Mouse (Mus musculus) heart, adult 2 months (tissue): Measurements from ENCODE around the gene Hhipl1.

Experiments
- EP300 ChIP-seq: fragments of 200-500 bp; IDR thresholded peaks from 2 replicates; pipeline ENCODE4 v1.6.1; 2011; ENCODE audit warnings: low read depth, low read length, control low read depth; ENCODE audit not compliant: insufficient read depth
- POLR2A ChIP-seq: fragments of 200-500 bp; IDR thresholded peaks from 2 replicates; pipeline ENCODE4 v1.6.1; 2011; ENCODE audit warnings: mild to moderate bottlenecking, low read depth, low read length, control low read depth; ENCODE audit not compliant: insufficient read depth

GRCm38 (mm10) chr12:108333895-108334445 lies 27.9 kb downstream of the Hhipl1 start, which contains the start of gene Cyp46a1:
- TF ChIP-seq EP300: no peak
- TF ChIP-seq POLR2A: no peak
